Mouse (Mus musculus) heart, adult 18-20 months (tissue): ENCODE results near the gene Gm14391. TPM values are rescaled to one million over a fixed set of nuclear protein-coding genes. Genes with fewer than 3 reads are reported as not detected.
"Not testable (repeated sequence)": the region's sequence is repeated elsewhere in the genome, so short reads cannot be mapped to it uniquely, and the experiment has no call there.

ENCODE experiments used
- DNase-seq, 2 experiments: peaks; one replicate each; pipeline ENCODE4 v3.0.0; 2021 to 2022; ENCODE audit warnings: mixed read lengths in 1 of 2
- long read RNA-seq, 2 experiments: library from polyadenylated mRNA; stranded (forward); transcript quantifications; one replicate each; pipeline ENCODE4 v2.0.0; 2021
- total RNA-seq, 2 experiments: library from RNA; stranded (reverse); gene quantifications; 2 replicates each; pipeline ENCODE4 v1.2.3; 2021

Gene Gm14391
- 10 to 100 TPM; 57.0 to 59.3 TPM for total RNA-seq
- long read RNA-seq, experiment 1, transcript Gm14391-204 (5 exons, 1,854 nt), result major isoform, 9 of 18 reads
- long read RNA-seq, experiment 1, partial matches to known transcripts, result 0 of 18 reads
- long read RNA-seq, experiment 1, other reads (novel, unspliced or antisense), result 6 of 18 reads
- long read RNA-seq, experiment 2, transcript Gm14391-204 (5 exons, 1,854 nt), result major isoform, 8 of 13 reads
- long read RNA-seq, experiment 2, partial matches to known transcripts, result 0 of 13 reads
- long read RNA-seq, experiment 2, other reads (novel, unspliced or antisense), result 1 of 13 reads

DNA sequence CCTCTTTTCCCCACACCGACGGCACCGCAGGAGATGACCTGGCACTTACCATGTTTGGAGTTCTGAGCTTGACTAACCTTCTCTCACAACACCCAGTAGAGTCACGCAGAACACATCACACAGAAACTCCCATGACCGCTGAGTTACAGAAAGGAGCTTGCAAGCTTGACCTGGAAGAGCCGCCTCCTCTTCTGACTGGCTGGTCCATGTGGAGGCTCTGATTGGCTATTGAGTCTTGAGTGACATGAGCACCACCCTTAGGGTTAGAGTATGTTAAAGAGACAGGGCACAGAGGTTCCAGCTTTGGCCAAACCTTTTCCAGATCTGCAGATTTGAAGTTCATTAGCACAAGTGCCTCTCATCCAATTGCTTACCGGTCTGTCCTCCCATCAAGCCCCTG lies at the start of gene Gm14391:
TSS of gene Gm14391 (minus strand) at position 186 of the 400 bp plus-strand sequence.
- DNase-seq, result not testable (repeated sequence)

DNA sequence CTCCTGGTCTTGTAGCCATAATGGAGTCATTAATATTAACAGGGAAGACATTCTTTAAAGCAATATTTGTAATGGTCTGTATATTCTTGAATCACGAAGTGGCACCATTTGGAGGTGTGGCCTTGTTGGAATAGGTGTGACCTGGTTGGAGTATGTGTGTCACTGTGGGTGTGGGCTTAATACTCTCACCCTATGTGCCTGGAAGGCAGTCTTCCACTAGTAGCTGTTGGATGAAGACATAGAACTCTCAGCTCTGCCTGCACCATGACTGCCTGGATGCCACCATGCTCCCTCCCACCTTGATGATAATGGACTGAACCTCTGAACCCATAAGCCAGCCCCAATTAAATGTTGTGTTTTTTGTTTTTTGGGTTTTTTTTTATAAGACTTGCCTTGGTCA lies 27.7 kb downstream of the Gm14391 start:
- DNase-seq, result not testable (repeated sequence)

DNA sequence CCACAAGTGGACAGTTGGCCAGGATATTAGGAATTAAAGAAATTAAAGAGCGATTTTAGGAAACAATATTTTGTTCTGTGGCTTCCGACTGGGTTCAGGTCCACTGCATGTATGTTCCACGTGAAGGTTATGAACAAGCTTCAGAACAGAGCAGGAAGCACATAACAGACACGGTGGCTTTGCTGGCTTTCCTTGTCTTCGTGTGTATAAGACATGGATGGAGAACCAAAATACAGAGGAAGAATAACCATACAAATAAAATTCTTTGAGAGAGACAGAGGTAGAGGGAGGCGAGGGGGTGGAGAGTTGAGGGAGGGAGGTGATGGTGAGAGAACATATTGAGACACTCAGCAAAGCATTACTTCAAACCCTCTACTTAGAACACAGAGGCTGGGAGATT lies 30.4 kb downstream of the Gm14391 start:
- no peak for DNase-seq

DNA sequence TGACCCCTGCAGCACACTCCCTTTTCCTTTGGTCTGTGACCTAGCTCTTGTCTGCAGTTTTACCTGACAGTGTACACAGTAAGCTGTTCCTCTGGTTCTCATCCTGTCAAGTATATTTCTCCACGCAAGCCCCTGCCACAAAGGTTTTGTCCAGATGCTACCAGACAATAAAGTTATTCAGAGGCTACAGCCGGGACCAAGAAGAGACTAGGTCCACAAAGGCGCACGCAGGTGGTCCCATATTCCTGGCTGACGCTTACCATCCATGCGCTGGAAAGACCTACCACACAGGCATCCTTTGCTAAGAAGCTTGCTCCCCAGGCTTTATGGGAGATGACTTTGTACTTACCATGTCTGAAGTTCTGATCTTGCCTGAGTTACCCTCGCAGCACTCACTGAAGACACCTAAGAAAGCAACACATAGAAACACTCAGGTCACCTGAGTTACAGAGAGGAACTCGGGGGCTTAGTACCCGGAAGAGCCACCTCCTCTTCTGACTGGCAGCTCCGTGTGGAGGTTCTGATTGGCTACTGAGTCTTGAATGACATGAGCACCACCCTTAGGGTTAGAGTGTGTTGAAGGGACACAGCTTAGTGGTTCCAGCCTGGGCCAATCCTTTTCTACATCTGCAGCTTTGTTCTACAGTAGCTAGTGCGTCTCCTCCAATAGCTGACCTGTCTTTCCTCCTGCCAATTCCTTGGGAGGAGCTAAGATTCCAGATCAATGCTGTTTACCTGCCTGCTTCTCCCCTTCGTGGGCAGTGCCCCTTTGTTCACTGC lies 31.1 kb downstream of the Gm14391 start, which contains the start of gene Gm14443:
TSS of gene Gm14443 (minus strand) at position 471 of the 780 bp plus-strand sequence.
- not testable (repeated sequence) for DNase-seq

DNA sequence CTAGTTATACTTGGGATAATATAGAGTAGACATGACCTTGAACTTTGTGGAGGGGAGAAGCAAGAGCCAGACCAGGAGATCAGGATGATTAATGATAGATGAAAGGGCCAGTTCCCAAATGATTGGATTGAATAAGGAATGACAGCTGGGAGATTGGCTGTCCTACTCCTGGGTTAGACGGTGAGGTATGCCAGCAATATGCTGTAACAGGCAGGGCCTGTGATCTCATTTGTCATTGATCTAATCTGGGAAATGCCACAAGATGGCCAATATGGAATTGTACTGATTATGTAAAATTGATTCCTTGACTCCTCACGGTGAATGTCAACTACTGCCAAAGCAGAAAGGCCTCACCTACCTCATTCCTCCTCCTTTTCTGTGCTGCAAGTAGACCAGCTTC lies 32.7 kb downstream of the Gm14391 start:
- not testable (repeated sequence) for DNase-seq

DNA sequence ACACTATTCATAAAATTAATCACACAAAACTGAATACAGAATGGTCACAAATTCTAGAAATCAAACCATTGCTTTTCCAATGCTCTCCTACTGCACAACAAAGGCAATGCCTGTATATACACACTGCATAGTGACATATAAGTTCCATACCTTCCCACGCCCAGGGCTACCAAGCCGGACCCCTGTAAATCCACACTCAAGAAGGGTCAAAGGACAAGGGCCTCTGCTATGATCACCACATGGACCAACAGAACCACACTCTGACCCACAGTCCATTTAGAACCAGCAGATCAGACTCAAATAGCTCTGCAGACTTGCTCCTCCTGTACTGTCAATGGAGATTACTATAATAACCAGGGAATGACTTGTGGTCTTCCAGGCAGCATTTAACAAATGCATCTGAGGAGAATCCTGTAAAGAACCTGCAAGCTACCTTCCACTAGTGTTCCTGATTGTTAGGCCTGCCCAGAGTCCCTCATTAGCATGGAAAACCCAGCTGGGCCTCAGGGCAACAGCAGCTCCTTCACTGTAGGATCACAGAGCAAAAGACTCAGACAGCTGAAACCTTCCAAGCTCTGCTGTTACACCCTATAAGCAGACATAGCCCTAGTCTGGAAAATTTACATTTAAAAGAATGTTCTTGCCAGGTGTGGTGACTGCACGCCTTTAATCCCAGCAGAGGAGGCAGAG lies 33.7 kb downstream of the Gm14391 start:
- not testable (repeated sequence) for DNase-seq

DNA sequence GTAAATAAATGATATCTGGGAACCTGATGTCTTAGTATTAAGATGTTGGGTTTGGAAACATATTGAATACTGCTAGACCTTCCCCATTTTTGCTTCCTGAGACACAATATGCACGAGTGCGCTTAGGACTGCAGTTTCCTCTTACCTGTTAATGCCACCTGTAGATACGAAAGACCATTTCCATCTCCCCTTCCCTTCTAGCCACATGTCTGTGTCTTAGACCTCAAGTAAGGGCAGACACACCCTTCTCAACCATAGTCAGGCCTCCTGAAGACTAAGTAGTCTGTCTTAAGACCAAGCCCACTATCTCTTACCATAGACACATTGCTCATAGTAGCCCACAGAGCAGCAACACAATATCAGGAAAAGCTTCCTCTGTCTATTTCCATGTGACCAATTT lies 34.6 kb downstream of the Gm14391 start:
- no peak for DNase-seq

DNA sequence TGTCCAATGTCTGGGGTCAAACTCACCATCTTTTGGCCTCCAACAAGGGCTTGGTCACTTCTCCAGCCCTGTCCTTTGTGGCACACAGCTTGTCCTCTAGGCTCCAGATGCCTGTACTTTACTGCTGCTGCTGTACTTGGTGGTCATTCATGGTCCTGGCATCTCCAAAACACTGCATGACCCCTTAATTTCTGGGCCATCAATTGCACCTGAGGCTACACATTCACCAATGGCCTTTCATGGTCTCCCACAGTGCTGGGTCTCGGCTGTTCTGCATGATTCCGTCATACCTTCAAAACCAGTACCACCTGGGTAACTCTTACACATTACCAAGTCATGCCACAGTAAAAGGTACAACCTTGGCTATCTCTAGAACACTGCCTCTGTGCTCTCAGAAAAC lies 39.8 kb downstream of the Gm14391 start:
- not testable (repeated sequence) for DNase-seq

DNA sequence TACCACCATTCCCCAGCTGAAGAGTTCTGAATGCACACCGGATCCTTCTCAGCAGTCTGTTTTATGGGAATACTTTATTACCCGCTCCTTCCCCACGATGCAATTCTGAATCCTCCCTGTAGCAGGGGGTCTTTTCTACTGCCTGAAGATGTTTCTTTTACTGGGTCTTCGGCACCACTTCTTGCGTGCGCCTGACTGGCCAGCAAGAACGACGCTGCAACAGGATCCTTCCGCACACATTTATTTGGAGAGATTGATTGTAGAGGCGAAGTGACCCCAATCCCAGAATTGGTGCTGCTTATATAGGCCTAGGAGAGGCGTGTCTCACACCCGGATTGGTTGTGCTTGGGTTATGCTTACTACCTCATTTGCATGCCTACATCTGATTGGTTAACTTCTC lies 41.6 kb downstream of the Gm14391 start:
- not testable (repeated sequence) for DNase-seq

DNA sequence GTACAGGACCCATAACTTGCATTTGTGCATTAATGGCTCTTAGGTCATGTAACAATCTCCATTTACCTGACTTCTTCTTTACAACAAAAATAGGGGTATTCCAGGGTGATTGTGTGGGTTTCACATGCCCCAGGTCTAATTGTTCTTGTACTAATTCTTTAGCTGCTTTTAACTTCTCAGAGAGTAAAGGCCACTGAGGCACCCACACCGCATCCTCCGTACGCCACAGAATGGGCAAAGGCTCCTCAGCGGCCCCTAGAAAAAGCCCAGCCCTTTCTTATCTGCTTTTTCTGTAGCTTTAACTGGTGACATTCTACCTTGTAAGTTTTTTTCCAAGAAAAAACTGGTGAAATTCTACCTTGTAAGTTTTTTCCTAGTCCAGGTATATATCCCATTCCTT lies 45.3 kb downstream of the Gm14391 start:
- not testable (repeated sequence) for DNase-seq

DNA sequence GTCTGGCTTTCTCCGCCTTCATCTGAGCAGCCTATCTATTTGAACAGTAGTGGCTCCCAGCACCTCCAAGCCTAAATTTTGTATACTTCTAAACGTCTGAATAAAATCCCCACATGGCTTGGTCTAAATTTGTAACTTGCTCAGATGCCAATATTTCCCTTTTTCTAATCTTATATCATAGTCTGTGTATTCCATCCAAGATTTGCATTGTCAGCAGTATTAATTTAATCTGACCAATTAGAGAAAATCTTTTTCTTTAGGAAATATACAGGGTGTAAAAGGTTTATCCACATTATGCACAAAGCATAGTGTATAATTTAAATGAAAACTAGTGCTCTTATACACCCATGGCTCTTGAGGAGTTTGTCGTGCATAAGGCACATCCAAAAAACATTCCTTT lies 48.1 kb downstream of the Gm14391 start:
- no peak for DNase-seq

DNA sequence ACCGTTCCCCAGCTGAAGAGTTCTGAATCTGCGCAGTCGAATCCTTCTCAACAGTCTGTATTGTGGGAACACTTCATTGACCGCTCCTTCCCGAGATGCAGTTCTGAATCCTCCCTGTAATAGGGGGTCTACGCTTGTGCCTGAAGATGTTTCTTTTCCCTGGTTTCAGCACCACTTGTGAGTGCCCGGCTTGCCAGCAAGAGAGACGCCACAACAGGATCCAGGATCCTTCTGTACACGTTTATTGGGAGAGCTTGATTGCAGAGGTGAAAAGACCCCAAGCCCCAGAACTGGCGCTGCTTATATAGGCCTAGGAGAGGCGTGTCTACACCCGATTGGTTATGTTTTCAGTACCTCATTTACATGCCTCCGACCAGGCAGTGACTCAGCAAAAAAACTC lies 50.0 kb downstream of the Gm14391 start:
- no peak for DNase-seq

DNA sequence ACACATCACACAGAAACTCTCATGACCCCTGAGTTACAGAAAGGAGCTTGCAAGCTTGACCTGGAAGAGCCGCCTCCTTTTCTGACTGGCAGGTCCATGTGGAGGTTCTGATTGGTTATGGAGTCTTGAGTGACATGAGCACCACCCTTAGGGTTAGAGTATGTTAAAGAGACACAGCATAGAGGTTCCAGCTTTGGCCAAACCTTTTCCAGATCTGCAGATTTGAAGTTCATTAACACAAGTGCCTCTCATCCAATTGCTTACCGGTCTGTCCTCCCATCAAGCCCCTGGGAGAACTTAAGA lies 64.8 kb downstream of the Gm14391 start, which contains the start of gene Gm14399:
TSS of gene Gm14399 (minus strand) at position 20 of the 303 bp plus-strand sequence.
- DNase-seq, result not testable (repeated sequence)

DNA sequence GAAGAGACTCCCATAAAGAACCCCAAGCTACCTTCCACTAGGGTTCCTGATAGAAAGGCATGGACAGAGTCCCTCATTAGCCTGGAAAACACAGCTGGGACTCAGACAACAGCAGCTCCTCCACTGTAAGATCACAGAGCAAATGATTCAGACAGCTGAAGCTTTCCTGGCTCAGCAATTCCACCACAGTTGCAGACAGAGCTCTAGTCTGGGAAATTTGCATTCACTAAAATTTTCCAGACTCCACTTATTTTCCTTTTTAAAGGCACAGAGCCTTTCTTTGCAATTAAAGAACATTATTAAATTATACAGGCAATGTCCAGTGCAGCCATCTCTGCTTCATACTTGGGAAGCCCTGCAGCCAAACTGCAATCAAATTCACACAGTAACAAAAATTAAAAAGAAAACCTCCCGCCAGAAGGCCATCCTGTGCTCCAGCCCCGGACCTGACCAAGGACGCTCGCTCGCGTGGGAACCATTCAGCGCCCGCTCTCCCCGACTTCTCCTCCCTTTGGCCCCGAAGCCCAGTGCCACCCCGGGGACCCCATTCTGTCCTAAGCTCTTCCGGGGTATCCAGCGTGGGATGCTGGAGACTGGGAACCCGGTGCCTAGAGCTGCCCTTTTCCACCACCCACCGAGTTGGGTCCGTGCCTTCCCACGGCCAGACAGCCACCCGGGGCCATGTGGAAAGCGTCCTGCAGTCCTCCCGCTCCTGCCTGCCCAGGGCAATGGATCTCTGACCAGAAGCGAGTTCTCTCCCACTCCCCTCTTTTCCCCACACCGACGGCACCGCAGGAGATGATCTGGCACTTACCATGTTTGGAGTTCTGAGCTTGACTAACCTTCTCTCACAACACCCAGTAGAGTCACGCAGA lies 65.4 kb downstream of the Gm14391 start:
- DNase-seq, result peak; percentile 45 to 66

Other genes starting within 250 kb of the Gm14391 start
- gene Gm14444, start 196.7 kb downstream of the Gm14391 start, total RNA-seq, result under 1 TPM; 0.44 to 0.87 TPM
- gene Gm14393, start 139.1 kb downstream of the Gm14391 start, total RNA-seq, result under 1 TPM in 1 of 2 experiments, not detected in 1; 0.89 TPM
- 1 to 10 TPM; 8.1 to 9.6 TPM for gene Gm14399, start 64.9 kb downstream of the Gm14391 start, total RNA-seq
- gene Gm14443, start 31.0 kb downstream of the Gm14391 start, total RNA-seq, result under 1 TPM; 0.25 to 0.44 TPM
- 1 to 10 TPM in 1 of 2 experiments, not detected in 1; 4.6 TPM for gene Gm14440, start 68.2 kb upstream of the Gm14391 start, total RNA-seq
- gene Gm4631, start 131.3 kb upstream of the Gm14391 start, total RNA-seq, result 10 to 100 TPM; 40.2 to 41.0 TPM
- gene Zfp968, start 165.5 kb upstream of the Gm14391 start, total RNA-seq, result 10 to 100 TPM; 48.1 TPM
- 1 to 10 TPM; 1.0 to 1.7 TPM for gene Gm4724, start 228.9 kb upstream of the Gm14391 start, total RNA-seq